Mouse (Mus musculus) olfactory bulb, adult 2 months (tissue): ENCODE results near the gene Hist1h2bl. TPM values are rescaled to one million over a fixed set of nuclear protein-coding genes. Genes with fewer than 3 reads are reported as not detected.
"Not testable (repeated sequence)": the region's sequence is repeated elsewhere in the genome, so short reads cannot be mapped to it uniquely, and the experiment has no call there.

Experiments used
- H3K27ac ChIP-seq: fragments of 200-500 bp; 2 replicates; pipeline ENCODE4 v1.5.1; 2012; ENCODE audit warnings: low read depth, low read length; ENCODE audit not compliant: insufficient read depth
- H3K4me1 ChIP-seq: fragments of 200-500 bp; 2 replicates; pipeline ENCODE4 v1.6.1; 2012; ENCODE audit warnings: low read length; ENCODE audit not compliant: control insufficient read depth, insufficient read depth
- H3K4me3 ChIP-seq: fragments of 200-500 bp; 2 replicates; pipeline ENCODE4 v1.5.1; 2012; ENCODE audit warnings: mild to moderate bottlenecking, low read depth, low read length, moderate library complexity; ENCODE audit not compliant: insufficient read depth
- CTCF ChIP-seq: fragments of 200-500 bp; IDR thresholded peaks from 2 replicates; pipeline ENCODE4 v1.5.1; 2012; ENCODE audit warnings: low read depth, mild to moderate bottlenecking, low read length, moderate library complexity; ENCODE audit not compliant: insufficient read depth
- POLR2A ChIP-seq: fragments of 200-500 bp; IDR thresholded peaks from 2 replicates; pipeline ENCODE4 v1.6.1; 2012; ENCODE audit warnings: mild to moderate bottlenecking, low read depth, low read length, moderate library complexity; ENCODE audit not compliant: insufficient read depth
- WGBS: fragments of 180-500 bp; shearing (Covaris S2); methylation state at CpG from one replicate; pipeline ENCODE4 v1.1.7; 2018; 5-methylcytosine and 5-hydroxymethylcytosine counted together
- polyA plus RNA-seq: library from polyadenylated mRNA; stranded (reverse); fragments of >200 nt; gene quantifications from 2 replicates; pipeline ENCODE4 v1.2.4, GENCODE M21; 2012; ENCODE audit warnings: low replicate concordance; ENCODE audit not compliant: missing spikeins, insufficient read depth, insufficient read length

Hist1h2bl gene
- polyA plus RNA-seq, 1 experiment, result not detected

DNA sequence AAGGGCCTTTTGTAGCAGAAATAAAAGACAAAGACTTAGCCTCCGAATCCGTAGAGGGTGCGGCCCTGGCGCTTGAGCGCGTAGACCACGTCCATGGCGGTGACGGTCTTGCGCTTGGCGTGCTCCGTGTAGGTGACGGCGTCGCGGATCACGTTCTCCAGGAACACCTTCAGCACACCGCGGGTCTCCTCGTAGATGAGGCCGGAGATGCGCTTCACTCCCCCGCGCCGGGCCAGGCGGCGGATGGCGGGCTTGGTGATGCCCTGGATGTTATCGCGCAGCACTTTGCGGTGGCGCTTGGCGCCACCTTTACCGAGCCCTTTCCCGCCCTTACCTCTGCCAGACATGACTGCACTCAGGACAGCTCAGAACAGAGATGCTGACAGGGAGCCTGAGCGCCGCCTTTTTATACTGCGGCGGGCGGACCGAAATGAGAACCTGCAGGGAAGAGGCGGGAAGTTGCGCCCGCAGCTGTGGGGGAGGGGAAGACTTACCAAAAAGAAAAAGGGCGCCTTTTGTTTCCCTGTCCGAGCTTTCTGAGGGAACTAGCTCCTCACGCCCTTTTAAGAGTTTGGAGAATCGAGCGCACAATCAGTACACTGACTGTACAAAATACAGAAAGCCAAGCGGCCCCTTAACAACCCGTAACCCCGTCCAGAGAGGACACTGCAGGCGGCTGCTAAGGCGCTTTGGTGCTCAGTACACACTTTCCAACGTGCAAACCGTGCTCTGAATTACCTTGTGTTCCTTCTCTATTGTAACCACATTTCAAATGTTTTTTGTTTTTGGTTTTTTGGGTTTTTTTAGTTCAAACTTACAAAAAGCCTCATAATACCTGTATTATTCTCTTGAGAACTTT is 34.4 kb upstream of the Hist1h2bl start, which contains the start of gene Hist1h4k:
TSS of gene Hist1h4k (minus strand) at position 347 of the 859 bp plus-strand sequence.
- not testable (repeated sequence) for H3K4me1 ChIP-seq, H3K27ac ChIP-seq
- peak within 1 kb of the TSS; percentile 56 for H3K4me3 ChIP-seq
- under 1% methylated on average over 49 of the region's 56 CpGs for WGBS
- peak; percentile 81 for TF ChIP-seq POLR2A

DNA sequence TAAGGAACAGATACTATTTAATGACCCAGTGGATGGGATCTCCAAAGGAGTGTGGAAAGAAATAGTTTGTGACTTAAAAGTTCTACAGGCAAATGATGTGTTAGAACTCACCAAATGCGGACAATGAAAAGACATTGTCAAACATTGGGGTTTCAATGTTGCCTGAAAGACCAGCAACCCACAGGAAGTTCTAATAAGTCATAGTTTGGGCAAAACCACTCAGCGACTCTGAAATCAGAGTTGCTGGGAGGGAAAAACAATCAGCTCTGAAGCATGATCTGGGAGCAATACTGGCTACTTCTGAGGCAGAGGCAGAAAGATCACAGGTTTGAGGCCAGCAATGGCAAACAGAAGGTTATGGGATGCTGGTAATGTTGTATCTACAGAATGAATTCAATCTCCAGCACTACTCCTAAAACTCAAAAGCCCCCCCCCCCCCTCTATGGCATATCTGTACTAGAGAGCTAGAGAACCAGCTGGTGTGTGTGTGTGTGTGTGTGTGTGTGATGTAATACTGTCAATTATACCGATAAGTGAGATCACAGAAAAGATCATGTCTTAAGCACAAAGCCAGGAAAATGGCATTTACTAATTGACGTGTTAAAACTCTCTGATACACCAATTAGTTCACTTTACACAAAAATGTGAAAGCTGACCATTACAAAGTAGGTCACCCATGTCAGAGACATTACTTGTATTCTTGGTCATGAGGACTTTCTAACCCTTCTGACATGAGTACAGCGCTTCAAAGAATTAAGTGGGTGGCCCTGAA is 33.6 kb upstream of the Hist1h2bl start:
- peaks cover 5% of the 10 kb centered on the region; the same call in 1 of the 2 replicates for H3K4me1 ChIP-seq
- TF ChIP-seq CTCF (no peak), POLR2A (no peak)
- no peak overlapping the region for H3K27ac ChIP-seq
- 6% methylated on average over 5 of the region's 5 CpGs for WGBS
- peak overlapping the region; percentile 56 for H3K4me3 ChIP-seq

DNA sequence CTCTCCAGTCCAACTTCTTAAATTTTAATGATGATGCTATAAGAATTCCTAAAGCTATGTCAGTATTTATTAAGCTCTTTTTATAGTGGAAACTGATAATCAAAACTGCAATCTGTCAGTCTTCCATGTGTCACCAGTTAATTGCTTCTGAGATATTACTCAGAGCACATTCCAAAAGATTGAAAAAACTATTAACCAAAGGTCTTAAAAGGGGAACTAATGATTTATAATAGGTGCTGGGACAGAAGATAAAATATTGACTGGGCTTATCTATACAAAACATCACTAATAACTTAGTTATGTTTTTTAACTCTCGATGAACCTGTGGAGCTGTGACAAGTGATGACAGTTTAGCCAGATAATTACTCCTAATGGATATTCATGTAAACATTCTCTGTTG is 29.1 kb upstream of the Hist1h2bl start:
- Histone ChIP-seq H3K4me1 (peaks cover 3% of the 10 kb centered on the region; the same call in 1 of the 2 replicates), H3K27ac (no peak overlapping the region), H3K4me3 (no peak overlapping the region)
- whole genome bisulfite sequencing, result 87% methylated on average over 1 of the region's 1 CpGs
- TF ChIP-seq CTCF, result no peak
- no peak for TF ChIP-seq POLR2A

DNA sequence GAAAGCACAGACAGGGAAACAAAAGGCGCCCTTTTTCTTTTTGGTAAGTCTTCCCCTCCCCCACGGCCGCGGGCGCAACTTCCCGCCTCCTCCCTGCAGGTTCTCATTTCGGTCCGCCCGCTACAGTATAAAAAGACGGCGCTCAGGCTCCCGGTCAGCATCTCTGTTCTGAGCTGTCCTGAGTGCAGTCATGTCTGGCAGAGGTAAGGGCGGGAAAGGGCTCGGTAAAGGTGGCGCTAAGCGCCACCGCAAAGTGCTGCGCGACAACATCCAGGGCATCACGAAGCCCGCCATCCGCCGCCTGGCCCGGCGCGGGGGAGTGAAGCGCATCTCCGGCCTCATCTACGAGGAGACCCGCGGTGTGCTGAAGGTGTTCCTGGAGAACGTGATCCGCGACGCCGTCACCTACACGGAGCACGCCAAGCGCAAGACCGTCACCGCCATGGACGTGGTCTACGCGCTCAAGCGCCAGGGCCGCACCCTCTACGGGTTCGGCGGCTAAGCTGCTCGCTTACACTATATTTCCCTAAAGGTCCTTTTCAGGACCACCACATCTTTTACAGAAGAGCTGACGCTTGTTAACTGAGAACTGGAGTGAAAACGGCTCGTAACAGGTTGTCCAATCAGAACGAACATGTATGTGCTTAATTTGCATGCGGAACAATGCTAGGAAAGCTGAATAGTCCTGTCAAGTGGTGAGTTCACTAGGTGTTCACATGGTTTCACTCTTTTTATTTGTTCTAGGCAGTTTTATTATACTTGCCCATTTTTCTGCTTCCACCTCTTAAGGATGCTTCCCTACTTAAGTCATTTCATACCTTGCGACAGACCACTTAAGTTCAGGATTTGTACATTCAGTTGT is 19.2 kb upstream of the Hist1h2bl start, which contains the start of gene Hist1h4j:
TSS of gene Hist1h4j (plus strand) at position 159 of the 862 bp plus-strand sequence.
- H3K27ac ChIP-seq, result peak within 1 kb of the TSS; percentile 76
- peak within 1 kb of the TSS; percentile 53 for H3K4me3 ChIP-seq
- under 1% methylated on average over 55 of the region's 56 CpGs for WGBS
- not testable (repeated sequence) for H3K4me1 ChIP-seq
- TF ChIP-seq POLR2A, result peak; percentile 70; the same call in 1 of the 2 replicates

DNA sequence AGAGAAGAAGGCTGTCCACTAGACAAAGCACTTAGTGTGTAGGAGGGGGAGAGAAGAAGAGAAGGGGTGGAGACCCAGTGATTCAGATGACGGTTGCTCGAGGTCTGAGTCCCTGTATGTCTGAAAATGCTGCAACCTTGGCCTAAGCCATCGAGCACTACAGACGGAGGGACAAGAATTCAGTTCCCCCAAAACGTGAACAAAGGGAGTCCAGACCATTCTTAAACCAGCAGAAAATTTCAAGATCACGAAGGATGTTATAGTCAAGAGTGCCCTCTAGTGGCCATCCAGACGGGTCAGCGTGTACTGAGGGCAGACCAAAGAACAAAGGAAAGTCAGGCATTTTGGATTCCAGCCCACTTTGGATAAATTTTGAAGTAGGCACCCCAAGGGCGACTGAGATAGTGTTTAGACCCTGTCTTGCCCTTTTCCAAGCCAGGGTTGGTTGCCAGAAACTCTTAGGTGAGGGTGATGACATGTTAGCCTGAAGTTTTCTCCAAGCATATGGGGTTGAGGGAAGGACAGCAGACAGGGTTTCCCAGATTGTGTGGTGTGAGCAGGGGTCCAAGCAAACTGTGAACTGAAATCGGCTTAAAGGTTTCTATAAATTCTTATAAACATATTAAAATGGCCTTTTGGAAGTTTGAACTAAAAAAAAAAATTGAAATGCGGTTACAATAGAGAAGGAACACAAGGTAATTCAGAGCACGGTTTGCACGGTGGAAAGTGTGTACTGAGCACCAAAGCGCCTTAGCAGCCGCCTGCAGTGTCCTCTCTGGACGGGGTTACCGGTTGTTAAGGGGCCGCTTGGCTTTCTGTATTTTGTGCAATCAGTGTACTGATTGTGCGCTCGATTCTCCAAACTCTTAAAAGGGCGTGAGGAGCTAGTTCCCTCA is 18.3 kb upstream of the Hist1h2bl start:
- Histone ChIP-seq H3K4me3 (peak overlapping the region; percentile 53), H3K27ac (peak overlapping the region; percentile 76), H3K4me1 (peaks cover 2% of the 10 kb centered on the region; the same call in 1 of the 2 replicates)
- WGBS, result under 1% methylated on average over 21 of the region's 21 CpGs
- TF ChIP-seq POLR2A (no peak), CTCF (peak; percentile 32; the same call in 1 of the 2 replicates)

DNA sequence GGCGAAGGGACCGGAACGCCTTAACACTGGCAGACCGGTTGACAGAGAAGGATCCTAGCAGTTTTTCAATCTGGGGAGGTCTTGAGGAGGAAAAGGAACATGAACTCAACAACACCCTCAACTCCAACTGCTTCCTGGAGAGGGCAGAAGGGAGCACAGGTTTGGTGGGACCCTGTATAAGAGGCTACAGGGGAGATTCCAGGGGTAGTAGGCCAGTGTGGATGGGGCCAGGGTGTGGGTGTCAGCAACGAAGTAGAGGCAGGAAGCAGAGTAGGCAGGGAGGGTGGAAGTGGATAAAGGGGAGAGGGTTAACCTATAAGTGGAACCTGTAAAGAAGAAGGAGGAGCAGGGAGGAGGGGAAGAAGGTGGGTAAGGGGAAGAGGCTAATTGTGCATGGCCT is 17.5 kb upstream of the Hist1h2bl start:
- 74% methylated on average over 5 of the region's 5 CpGs for WGBS
- Histone ChIP-seq H3K27ac (no peak overlapping the region), H3K4me1 (peaks cover 2% of the 10 kb centered on the region; the same call in 1 of the 2 replicates), H3K4me3 (no peak overlapping the region)
- TF ChIP-seq CTCF (no peak), POLR2A (no peak)

DNA sequence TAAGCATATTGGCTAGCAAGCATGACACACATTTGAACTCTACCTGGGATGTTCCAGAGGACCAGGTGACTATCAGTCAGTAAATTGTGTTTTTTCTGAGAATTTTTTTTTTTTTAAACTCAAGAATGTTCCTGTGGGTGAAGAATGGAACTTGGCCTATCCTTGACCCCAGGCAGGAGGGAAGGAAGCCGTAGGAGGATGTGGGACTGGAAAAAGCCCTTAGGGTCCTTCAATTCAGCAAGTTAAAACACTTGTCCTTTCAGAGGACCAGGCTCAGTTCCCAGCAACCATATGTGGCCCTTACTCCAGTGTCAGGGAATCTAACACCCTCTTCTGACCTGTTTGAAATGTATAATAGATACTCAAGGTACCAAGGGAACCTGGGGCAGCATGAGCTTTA is 13.6 kb upstream of the Hist1h2bl start:
- TF ChIP-seq CTCF (no peak), POLR2A (no peak)

More for the DNA sequence above, 13.6 kb upstream of the Hist1h2bl start:
- peaks cover 2% of the 10 kb centered on the region; the same call in 1 of the 2 replicates for H3K4me1 ChIP-seq
- no peak overlapping the region for H3K27ac ChIP-seq
- 85% methylated on average over 1 of the region's 1 CpGs for WGBS
- no peak overlapping the region for H3K4me3 ChIP-seq
